Mouse (Mus musculus): ENCODE data around the gene Adcy4. TPM values are rescaled to one million over a fixed set of nuclear protein-coding genes. Genes with fewer than 3 reads are reported as not detected.
A peak's percentile ranks its signal among the peaks of the same experiment; 100 is the strongest.

Gene Adcy4
- 5.7 and 6.2 TPM in 2 replicates for polyA plus RNA-seq (2015; fragmentation: Nextera tagmentation; extraction: Ambion mirVana)

DNA sequence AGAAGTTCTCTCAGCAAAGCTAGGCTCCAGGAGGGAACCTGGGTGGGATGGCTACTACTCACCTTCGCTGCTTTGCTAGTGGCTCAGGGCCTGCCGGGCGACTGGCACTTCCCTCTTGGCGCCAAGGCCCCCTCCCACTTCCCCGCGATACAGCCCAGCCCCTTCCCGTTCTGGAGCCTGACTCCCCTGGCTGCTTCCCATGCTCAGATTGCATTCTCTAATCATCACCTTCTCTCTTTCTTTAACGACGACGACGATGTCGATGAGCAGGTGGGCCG is at the start of gene Adcy4:
Gene Adcy4, minus strand, starts transcription at position 138 of the 278 bp plus-strand sequence.
- H3K4me1 ChIP-seq, result peaks cover 16% of the 10 kb centered on the region
- H3K9me3 ChIP-seq, result no peaks in the 10 kb centered on the region
- peak within 1 kb of the TSS; percentile 41 for H3K4me2 ChIP-seq
- no peak within 1 kb of the TSS for H3K9ac ChIP-seq
- H3K4me3 ChIP-seq, result peak within 1 kb of the TSS; percentile 23
- H3K36me3 ChIP-seq (replicated peaks), result no peaks in the 10 kb centered on the region
- no peak for ATAC-seq (replicated peaks)
- WGBS, result 5% methylated on average over 13 of the region's 13 CpGs
- peaks cover 75% of the 10 kb centered on the region for H3K27me3 ChIP-seq (replicated peaks)
- H3K27ac ChIP-seq, result no peak within 1 kb of the TSS

DNA sequence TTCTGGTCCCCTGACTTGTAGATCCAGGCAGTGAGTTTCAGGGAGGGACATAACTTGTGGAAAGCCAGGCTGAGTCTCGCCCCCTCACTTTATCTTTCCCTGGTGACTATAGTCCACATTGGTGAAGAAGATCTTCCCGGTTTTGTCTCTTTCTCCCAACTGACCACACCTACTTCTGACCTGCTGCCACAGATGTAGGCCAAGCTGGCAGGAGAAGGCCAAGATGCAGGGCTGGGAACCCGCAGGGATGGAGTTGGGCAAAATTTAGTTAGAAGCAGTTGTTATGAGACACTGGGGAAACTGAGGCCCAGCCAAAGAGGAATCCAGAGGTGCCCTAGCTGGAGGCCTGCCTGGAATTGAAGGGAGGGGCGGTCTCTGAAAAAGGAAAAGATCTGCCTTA is 49.2 kb upstream of the Adcy4 start:
- Histone ChIP-seq H3K27ac (no peak overlapping the region), H3K9me3 (no peaks in the 10 kb centered on the region), H3K36me3 (replicated peaks) (no peaks in the 10 kb centered on the region), H3K4me1 (no peaks in the 10 kb centered on the region), H3K4me2 (no peak overlapping the region), H3K9ac (no peak overlapping the region), H3K4me3 (no peak overlapping the region), H3K27me3 (replicated peaks) (no peaks in the 10 kb centered on the region)
- WGBS, result 92% methylated on average over 4 of the region's 4 CpGs
- no peak for ATAC-seq (replicated peaks)

DNA sequence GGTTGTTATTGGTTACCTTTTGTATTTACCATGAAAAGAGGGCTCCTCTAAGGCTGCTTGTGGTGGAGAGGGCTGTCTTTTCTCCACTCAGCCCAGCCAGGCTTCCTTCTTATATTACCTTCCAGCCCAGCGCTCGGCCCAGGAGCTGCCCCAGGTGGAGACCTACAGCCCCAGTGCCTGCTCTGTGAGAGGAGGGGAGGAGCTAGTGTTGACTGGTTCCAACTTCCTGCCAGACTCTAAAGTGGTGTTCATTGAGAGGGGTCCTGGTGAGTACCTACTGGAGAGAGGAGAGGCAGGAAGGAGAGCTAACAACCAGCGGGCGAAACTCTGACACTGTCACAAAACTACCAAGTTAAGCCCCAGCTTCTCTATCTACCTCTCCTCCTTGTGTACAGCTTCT is 46.4 kb upstream of the Adcy4 start:
- Histone ChIP-seq H3K4me1 (peaks cover 16% of the 10 kb centered on the region), H3K9ac (no peak overlapping the region), H3K27ac (no peak overlapping the region), H3K4me2 (no peak overlapping the region), H3K4me3 (no peak overlapping the region), H3K9me3 (no peaks in the 10 kb centered on the region), H3K27me3 (replicated peaks) (peaks cover 4% of the 10 kb centered on the region), H3K36me3 (replicated peaks) (no peaks in the 10 kb centered on the region)
- whole genome bisulfite sequencing, result 86% methylated on average over 4 of the region's 4 CpGs
- ATAC-seq (replicated peaks), result no peak

DNA sequence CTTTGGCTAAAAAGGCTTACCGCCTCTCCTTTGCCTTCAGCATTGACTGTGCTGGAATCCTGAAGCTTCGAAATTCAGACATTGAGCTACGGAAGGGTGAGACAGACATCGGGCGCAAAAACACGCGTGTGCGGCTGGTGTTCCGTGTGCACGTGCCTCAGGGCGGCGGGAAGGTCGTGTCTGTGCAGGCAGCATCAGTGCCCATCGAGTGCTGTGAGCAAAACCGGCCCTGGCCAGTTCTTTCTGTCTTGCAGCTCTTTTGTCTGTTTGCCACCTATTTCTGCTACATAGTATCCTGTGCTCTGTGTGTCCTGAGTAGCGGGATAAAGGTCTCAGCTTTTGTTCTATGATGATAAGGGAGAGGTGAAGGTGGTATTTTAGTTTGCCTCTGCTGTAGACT is 46.0 kb upstream of the Adcy4 start:
- no peak for ATAC-seq (replicated peaks)
- H3K4me3 ChIP-seq, result no peak overlapping the region
- 93% methylated on average over 16 of the region's 16 CpGs for WGBS
- H3K9me3 ChIP-seq, result no peaks in the 10 kb centered on the region
- peaks cover 21% of the 10 kb centered on the region for H3K4me1 ChIP-seq
- H3K27ac ChIP-seq, result no peak overlapping the region
- no peak overlapping the region for H3K4me2 ChIP-seq
- no peak overlapping the region for H3K9ac ChIP-seq
- no peaks in the 10 kb centered on the region for H3K36me3 ChIP-seq (replicated peaks)
- peaks cover 4% of the 10 kb centered on the region for H3K27me3 ChIP-seq (replicated peaks)

GRCm38 (mm10) chr14:55828716-55829263 is 44.9 kb upstream of the Adcy4 start:
- Histone ChIP-seq H3K27ac (no peak overlapping the region), H3K4me2 (no peak overlapping the region), H3K9ac (no peak overlapping the region), H3K4me1 (peaks cover 31% of the 10 kb centered on the region), H3K4me3 (no peak overlapping the region), H3K9me3 (no peaks in the 10 kb centered on the region), H3K36me3 (replicated peaks) (no peaks in the 10 kb centered on the region), H3K27me3 (replicated peaks) (peaks cover 4% of the 10 kb centered on the region)
- 53% methylated on average over 3 of the region's 3 CpGs for WGBS
- no peak for ATAC-seq (replicated peaks)

DNA sequence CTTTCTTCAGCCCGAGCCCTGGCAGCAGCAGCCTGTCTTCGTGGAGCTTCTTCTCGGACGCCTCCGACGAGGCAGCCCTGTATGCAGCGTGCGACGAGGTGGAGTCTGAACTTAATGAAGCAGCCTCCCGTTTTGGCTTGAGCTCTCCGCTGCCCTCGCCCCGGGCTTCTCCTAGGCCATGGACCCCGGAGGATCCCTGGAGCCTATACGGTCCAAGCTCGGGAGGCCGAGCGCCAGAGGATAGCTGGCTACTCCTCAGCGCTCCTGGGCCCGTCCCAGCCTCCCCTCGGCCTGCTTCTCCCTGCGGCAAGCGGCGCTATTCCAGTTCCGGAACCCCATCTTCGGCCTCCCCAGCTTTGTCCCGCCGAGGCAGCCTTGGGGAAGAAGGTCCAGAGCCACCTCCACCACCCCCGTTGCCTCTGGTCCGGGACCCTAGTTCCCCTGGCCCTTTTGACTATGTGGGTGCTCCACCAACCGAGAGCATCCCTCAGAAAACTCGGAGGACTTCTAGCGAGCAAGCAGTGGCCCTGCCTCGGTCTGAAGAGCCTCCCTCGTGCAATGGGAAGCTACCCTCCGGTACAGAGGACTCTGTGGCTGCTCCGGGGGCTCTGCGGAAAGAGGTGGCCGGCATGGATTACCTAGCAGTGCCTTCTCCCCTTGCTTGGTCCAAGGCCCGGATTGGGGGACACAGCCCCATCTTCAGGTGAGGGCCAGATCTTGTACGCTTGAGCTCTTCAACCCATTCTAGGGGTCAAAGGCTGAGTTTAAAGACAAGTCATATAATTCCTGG is 42.9 kb upstream of the Adcy4 start:
- H3K27ac ChIP-seq, result no peak overlapping the region
- H3K36me3 ChIP-seq (replicated peaks), result no peaks in the 10 kb centered on the region
- H3K9ac ChIP-seq, result no peak overlapping the region
- no peak for ATAC-seq (replicated peaks)
- H3K9me3 ChIP-seq, result no peaks in the 10 kb centered on the region
- H3K27me3 ChIP-seq (replicated peaks), result peaks cover 4% of the 10 kb centered on the region
- H3K4me2 ChIP-seq, result peak overlapping the region; percentile 95
- peaks cover 43% of the 10 kb centered on the region for H3K4me1 ChIP-seq
- H3K4me3 ChIP-seq, result peak overlapping the region; percentile 39
- 11% methylated on average over 41 of the region's 41 CpGs for WGBS

GRCm38 (mm10) chr14:55826142-55826541 is 42.2 kb upstream of the Adcy4 start:
- WGBS, result 2% methylated on average over 15 of the region's 15 CpGs
- no peak for ATAC-seq (replicated peaks)
- Histone ChIP-seq H3K36me3 (replicated peaks) (no peaks in the 10 kb centered on the region), H3K4me3 (peak overlapping the region; percentile 39), H3K9me3 (no peaks in the 10 kb centered on the region), H3K9ac (0 out of 2 replicates have a peak overlapping the region, but pooled peaks have one; percentile 5), H3K27ac (no peak overlapping the region), H3K27me3 (replicated peaks) (peaks cover 4% of the 10 kb centered on the region), H3K4me2 (peak overlapping the region; percentile 95), H3K4me1 (peaks cover 43% of the 10 kb centered on the region)

DNA sequence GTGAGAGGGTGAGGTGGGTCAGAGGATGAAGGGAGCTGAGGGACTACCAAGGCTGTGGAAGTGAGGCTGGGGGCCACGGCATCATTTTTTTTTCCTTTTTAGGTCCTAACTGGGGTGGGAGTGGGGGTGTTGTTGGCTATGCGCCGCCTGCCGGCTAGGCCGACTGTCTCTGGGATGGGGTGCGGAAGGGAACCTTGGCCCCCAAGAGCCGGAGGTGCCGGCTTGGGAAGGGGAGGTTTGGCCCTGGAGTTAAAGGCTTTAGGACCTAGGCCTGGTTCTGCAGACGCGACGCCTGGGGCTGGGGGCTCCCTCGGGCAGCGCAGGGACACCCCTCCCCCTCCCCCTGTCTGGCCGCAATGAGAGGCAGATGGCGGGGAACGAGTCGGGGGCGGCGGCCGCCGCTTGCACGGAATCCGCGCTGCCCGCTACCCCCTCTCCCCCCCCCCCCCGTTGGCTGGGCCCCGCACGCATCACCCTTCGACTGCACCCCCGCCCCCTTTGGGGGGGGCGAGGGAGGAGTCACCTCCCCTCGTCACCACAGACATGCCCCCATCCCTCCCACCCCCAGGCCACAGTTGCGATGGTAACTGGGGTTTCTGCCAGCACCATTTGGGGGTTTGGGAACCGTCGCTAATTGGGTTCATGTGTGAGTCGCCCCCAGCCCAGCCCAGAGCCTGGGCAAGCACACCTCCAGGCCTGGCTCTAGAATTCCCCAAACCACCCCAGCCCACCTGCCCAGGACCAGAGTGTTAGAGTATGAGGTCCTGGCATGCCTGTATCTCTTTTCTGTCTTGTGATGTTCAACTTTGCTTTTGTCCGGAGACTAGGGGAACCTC is 41.5 kb upstream of the Adcy4 start:
- H3K36me3 ChIP-seq (replicated peaks), result no peaks in the 10 kb centered on the region
- peaks cover 43% of the 10 kb centered on the region for H3K4me1 ChIP-seq
- 1% methylated on average over 22 of the region's 37 CpGs for WGBS
- H3K9me3 ChIP-seq, result no peaks in the 10 kb centered on the region
- peak overlapping the region; percentile 42 for H3K27ac ChIP-seq
- peaks cover 4% of the 10 kb centered on the region for H3K27me3 ChIP-seq (replicated peaks)
- peak; percentile 19 for ATAC-seq (replicated peaks)
- peak overlapping the region; percentile 95 for H3K4me2 ChIP-seq
- peak overlapping the region; percentile 35 for H3K9ac ChIP-seq
- peak overlapping the region; percentile 39 for H3K4me3 ChIP-seq

DNA sequence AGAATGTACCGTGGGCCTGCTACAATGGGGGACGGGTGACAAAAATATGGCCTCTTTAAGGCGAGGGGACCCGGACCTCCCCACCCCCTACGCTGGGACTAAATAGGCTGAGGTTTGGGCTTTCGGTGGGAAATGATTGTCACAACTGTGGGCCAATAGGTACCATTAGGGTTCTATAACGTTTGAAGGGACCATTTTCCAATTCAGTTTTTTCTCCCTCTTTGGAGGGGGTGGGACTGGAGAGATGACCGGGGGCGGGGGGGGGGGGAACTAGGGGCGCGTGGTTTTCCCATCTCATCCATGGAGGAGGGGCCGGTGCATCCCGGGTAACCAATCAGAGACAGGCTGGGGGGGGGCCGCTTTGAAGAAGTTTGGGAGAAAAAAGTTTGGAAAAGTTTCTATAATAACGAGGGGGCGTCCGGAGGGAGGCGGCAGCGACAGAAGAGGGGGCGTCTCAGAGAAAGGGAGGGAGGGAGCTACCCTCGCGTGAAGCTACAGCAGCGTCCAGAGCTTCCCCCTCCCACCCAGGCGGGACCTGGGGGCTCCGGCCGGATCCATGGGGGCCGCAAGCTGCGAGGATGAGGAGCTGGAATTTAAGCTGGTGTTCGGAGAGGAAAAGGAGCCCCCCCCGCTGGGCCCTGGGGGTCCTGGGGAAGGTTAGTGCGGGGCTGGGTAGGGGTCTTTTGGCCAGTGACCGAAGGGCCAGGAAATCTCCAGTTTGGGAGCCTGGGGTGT is 40.8 kb upstream of the Adcy4 start:
- Histone ChIP-seq H3K9ac (peak overlapping the region; percentile 35), H3K36me3 (replicated peaks) (no peaks in the 10 kb centered on the region), H3K9me3 (no peaks in the 10 kb centered on the region), H3K4me2 (peak overlapping the region; percentile 95), H3K27ac (peak overlapping the region; percentile 80), H3K4me1 (peaks cover 43% of the 10 kb centered on the region), H3K27me3 (replicated peaks) (peaks cover 4% of the 10 kb centered on the region), H3K4me3 (peak overlapping the region; percentile 64)
- under 1% methylated on average over 31 of the region's 32 CpGs for WGBS
- ATAC-seq (replicated peaks), result no peak

- peak; percentile 10; the same call in 1 of the 2 replicates for ATAC-seq (replicated peaks)
- Histone ChIP-seq H3K27me3 (replicated peaks) (peaks cover 4% of the 10 kb centered on the region), H3K27ac (peak overlapping the region; percentile 80), H3K9me3 (no peaks in the 10 kb centered on the region), H3K4me3 (peak overlapping the region; percentile 64), H3K4me1 (peaks cover 43% of the 10 kb centered on the region), H3K4me2 (peak overlapping the region; percentile 95), H3K9ac (peak overlapping the region; percentile 73), H3K36me3 (replicated peaks) (no peaks in the 10 kb centered on the region)
- 4% methylated on average over 10 of the region's 10 CpGs for WGBS
Observed at GRCm38 (mm10) chr14:55824001-55824480, 40.1 kb upstream of the Adcy4 start.

DNA sequence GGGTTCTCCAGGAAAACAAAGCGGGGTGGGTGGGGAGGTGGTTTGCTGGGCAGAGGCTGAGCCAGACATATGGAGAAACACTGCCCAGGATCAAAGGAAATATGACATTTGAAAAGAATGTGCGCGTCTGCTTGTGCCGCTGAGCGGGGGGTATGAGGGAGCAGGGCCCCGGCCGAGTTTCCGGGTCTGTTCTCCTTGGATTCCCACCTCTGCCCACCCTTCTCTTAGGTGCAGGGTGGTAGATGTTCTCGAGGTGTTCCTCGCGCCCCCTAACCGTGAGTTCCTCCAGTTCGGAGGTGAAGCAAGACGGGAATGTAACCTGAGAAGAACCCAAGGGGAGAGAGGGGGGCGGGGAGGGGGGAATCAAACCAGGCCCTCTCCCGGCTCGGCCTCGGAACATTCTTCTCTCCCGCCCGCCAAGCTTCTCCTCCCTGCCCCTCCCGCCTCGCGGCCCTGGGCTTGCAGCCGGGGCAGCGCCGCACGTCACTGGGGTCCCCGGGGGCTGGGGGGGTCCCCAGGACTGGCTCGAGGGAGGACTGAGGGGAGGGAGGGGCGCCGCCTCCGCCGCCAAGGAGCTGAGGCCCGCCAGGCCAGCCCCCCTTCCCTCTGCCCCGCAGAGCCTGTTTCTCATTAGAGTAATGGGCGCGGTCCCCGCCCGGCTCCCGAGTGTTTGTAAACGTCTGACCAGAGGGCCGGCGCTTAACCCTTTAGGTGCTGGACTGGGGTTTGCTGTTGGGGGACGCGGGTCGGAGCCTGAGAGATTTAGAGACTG is 39.3 kb upstream of the Adcy4 start, which contains the start of gene Nfatc4:
Gene Nfatc4, plus strand, starts transcription at position 154 of the 772 bp plus-strand sequence.
- Histone ChIP-seq H3K4me1 (peaks cover 43% of the 10 kb centered on the region), H3K9ac (peak within 1 kb of the TSS; percentile 73), H3K27me3 (replicated peaks) (peaks cover 4% of the 10 kb centered on the region), H3K4me2 (peak within 1 kb of the TSS; percentile 95), H3K36me3 (replicated peaks) (no peaks in the 10 kb centered on the region), H3K27ac (peak within 1 kb of the TSS; percentile 80), H3K9me3 (no peaks in the 10 kb centered on the region), H3K4me3 (peak within 1 kb of the TSS; percentile 64)
- ATAC-seq (replicated peaks), result peak; percentile 73
- under 1% methylated on average over 42 of the region's 46 CpGs for WGBS
